Mouse (Mus musculus) cerebellum, adult 9-10 months (tissue): ENCODE data around the gene Scd3.
"Not testable (repeated sequence)": the region's sequence is repeated elsewhere in the genome, so short reads cannot be mapped to it uniquely, and the experiment has no call there.

Experiments
- DNase-seq: peaks from one replicate; pipeline ENCODE4 v3.0.0; 2022

Scd3 gene

GRCm38 (mm10) chr19:44238906-44239305, 35.8 kb downstream of the Scd3 start:
- DNase-seq, result no peak

GRCm38 (mm10) chr19:44245761-44246171, 42.7 kb downstream of the Scd3 start:
- peak; percentile 80 for DNase-seq

GRCm38 (mm10) chr19:44246341-44246911, 43.4 kb downstream of the Scd3 start:
- peak; percentile 49 for DNase-seq

- DNase-seq, result peak; percentile 65
Measured at GRCm38 (mm10) chr19:44247281-44248080, 44.4 kb downstream of the Scd3 start.

GRCm38 (mm10) chr19:44248081-44248853, 45.2 kb downstream of the Scd3 start:
- peak; percentile 95 for DNase-seq

GRCm38 (mm10) chr19:44248854-44249351, 45.8 kb downstream of the Scd3 start:
- peak; percentile 35 for DNase-seq

GRCm38 (mm10) chr19:44251138-44251537, 48.1 kb downstream of the Scd3 start:
- not testable (repeated sequence) for DNase-seq

- DNase-seq, result no peak
Measured at GRCm38 (mm10) chr19:44251936-44252558, 49.0 kb downstream of the Scd3 start.

GRCm38 (mm10) chr19:44254106-44254505, 51.0 kb downstream of the Scd3 start:
- DNase-seq, result not testable (repeated sequence)

GRCm38 (mm10) chr19:44257377-44257966, 54.4 kb downstream of the Scd3 start:
- no peak for DNase-seq

- no peak for DNase-seq
Measured at GRCm38 (mm10) chr19:44259484-44259883, 56.4 kb downstream of the Scd3 start.

- no peak for DNase-seq
Measured at GRCm38 (mm10) chr19:44260487-44260886, 57.4 kb downstream of the Scd3 start.

- no peak for DNase-seq
Measured at GRCm38 (mm10) chr19:44261774-44262173, 58.7 kb downstream of the Scd3 start.

- no peak for DNase-seq
Measured at GRCm38 (mm10) chr19:44263581-44263980, 60.5 kb downstream of the Scd3 start.

- DNase-seq, result no peak
Measured at GRCm38 (mm10) chr19:44264226-44264625, 61.2 kb downstream of the Scd3 start.

- no peak for DNase-seq
Measured at GRCm38 (mm10) chr19:44265300-44265699, 62.2 kb downstream of the Scd3 start.

GRCm38 (mm10) chr19:44265911-44266337, 62.9 kb downstream of the Scd3 start:
- no peak for DNase-seq

GRCm38 (mm10) chr19:44266458-44266823, 63.4 kb downstream of the Scd3 start:
- DNase-seq, result no peak

GRCm38 (mm10) chr19:44266824-44267498, 63.9 kb downstream of the Scd3 start:
- peak; percentile 92 for DNase-seq

GRCm38 (mm10) chr19:44267499-44268002, 64.5 kb downstream of the Scd3 start:
- DNase-seq, result no peak

- DNase-seq, result no peak
Measured at GRCm38 (mm10) chr19:44273711-44274110, 70.6 kb downstream of the Scd3 start.

GRCm38 (mm10) chr19:44274452-44274851, 71.4 kb downstream of the Scd3 start:
- no peak for DNase-seq
